Mouse (Mus musculus) neural tube, embryonic 11.5 days (tissue): ENCODE results near the gene Gck. TPM values are rescaled to one million over a fixed set of nuclear protein-coding genes. Genes with fewer than 3 reads are reported as not detected.

Source experiments
- ATAC-seq: fragments of 200-750 bp; cut with Nextera tagmentation; 2 replicates; pipeline ENCODE4 v1.8.0; 2017; ENCODE audit warnings: moderate number of reproducible peaks, mild to moderate bottlenecking, moderate TSS enrichment, moderate library complexity; ENCODE audit not compliant: insufficient read depth, low FRiP score, low TSS enrichment
- DNase-seq: peaks from one replicate; pipeline ENCODE4 v3.0.0-alpha.2; 2015; ENCODE audit warnings: low spot score
- H3K27ac ChIP-seq: fragments of 300-500 bp; sonication (generic); 2 replicates; pipeline ENCODE4 v1.5.1; 2014; ENCODE audit warnings: low read depth, mild to moderate bottlenecking, low read length
- H3K27me3 ChIP-seq: fragments of 300-500 bp; sonication (generic); 2 replicates; pipeline ENCODE4 v1.6.1; 2014; ENCODE audit warnings: mild to moderate bottlenecking, low read length, mixed read lengths; ENCODE audit not compliant: control insufficient read depth, insufficient read depth
- H3K36me3 ChIP-seq: fragments of 300-500 bp; sonication (generic); 2 replicates; pipeline ENCODE4 v1.6.1; 2014; ENCODE audit warnings: mild to moderate bottlenecking, low read length, moderate library complexity, mixed read lengths; ENCODE audit not compliant: control insufficient read depth, insufficient read depth
- H3K4me1 ChIP-seq: fragments of 300-500 bp; sonication (generic); 2 replicates; pipeline ENCODE4 v1.6.1; 2014; ENCODE audit warnings: low read length, mixed read lengths; ENCODE audit not compliant: control insufficient read depth, insufficient read depth
- H3K4me2 ChIP-seq: fragments of 300-500 bp; sonication (generic); 2 replicates; pipeline ENCODE4 v1.6.1; 2014; ENCODE audit warnings: low read depth, mild to moderate bottlenecking, moderate library complexity
- H3K4me3 ChIP-seq: fragments of 300-500 bp; sonication (generic); 2 replicates; pipeline ENCODE4 v1.5.1; 2014; ENCODE audit warnings: low read depth, low read length
- H3K9ac ChIP-seq: fragments of 300-500 bp; sonication (generic); 2 replicates; pipeline ENCODE4 v1.6.1; 2014; ENCODE audit warnings: mild to moderate bottlenecking, low read length
- H3K9me3 ChIP-seq: fragments of 300-500 bp; sonication (generic); 2 replicates; pipeline ENCODE4 v1.6.1; 2016; ENCODE audit warnings: low read length; ENCODE audit not compliant: control insufficient read depth
- WGBS: fragments of 180-500 bp; shearing (Covaris S2); extraction: QIAGEN DNeasy Blood & Tissue Kit; methylation state at CpG from one replicate; pipeline ENCODE4 v1.1.7; 2014; 5-methylcytosine and 5-hydroxymethylcytosine counted together
- polyA plus RNA-seq: library from polyadenylated mRNA; unstranded; fragments of >200 nt; fragmentation: Nextera tagmentation; extraction: Ambion mirVana; gene quantifications from 2 replicates; pipeline ENCODE4 v1.2.1, GENCODE M21; 2014

The Gck gene
- polyA plus RNA-seq, 1 experiment from 2014 or later = 0.88 TPM

- 89% methylated on average over 16 of the region's 16 CpGs for WGBS
These were observed 79.8 kb downstream of the Gck start for GRCm38 (mm10) chr11:5870069-5870468.

GRCm38 (mm10) chr11:5869331-5869730, 80.5 kb downstream of the Gck start:
- WGBS = 93% methylated on average over 16 of the region's 16 CpGs
- Histone ChIP-seq H3K27ac (no peak overlapping the region), H3K4me2 (no peak overlapping the region), H3K27me3 (no peaks in the 10 kb centered on the region), H3K9ac (no peak overlapping the region), H3K4me1 (no peaks in the 10 kb centered on the region), H3K4me3 (no peak overlapping the region), H3K36me3 (peaks cover 11% of the 10 kb centered on the region), H3K9me3 (no peaks in the 10 kb centered on the region)
- ATAC-seq (no peak), DNase-seq (no peak)

More at GRCm38 (mm10) chr11:5870069-5870468, 79.8 kb downstream of the Gck start:
- DNase-seq (no peak), ATAC-seq (no peak)
- Histone ChIP-seq H3K9me3 (no peaks in the 10 kb centered on the region), H3K27ac (no peak overlapping the region), H3K36me3 (peaks cover 13% of the 10 kb centered on the region), H3K4me1 (no peaks in the 10 kb centered on the region), H3K4me2 (no peak overlapping the region), H3K4me3 (no peak overlapping the region), H3K27me3 (no peaks in the 10 kb centered on the region), H3K9ac (no peak overlapping the region)

- H3K4me2 ChIP-seq = no peak overlapping the region
- no peaks in the 10 kb centered on the region for H3K9me3 ChIP-seq
- H3K36me3 ChIP-seq = peaks cover 8% of the 10 kb centered on the region
- DNase-seq (no peak), ATAC-seq (no peak)
- H3K27me3 ChIP-seq = no peaks in the 10 kb centered on the region; the same call in 1 of the 2 replicates
- 94% methylated on average over 12 of the region's 12 CpGs for WGBS
- no peaks in the 10 kb centered on the region; the same call in 1 of the 2 replicates for H3K4me1 ChIP-seq
- no peak overlapping the region for H3K9ac ChIP-seq
- no peak overlapping the region for H3K27ac ChIP-seq
- no peak overlapping the region for H3K4me3 ChIP-seq
These were observed 81.6 kb downstream of the Gck start for GRCm38 (mm10) chr11:5868324-5868723.

GRCm38 (mm10) chr11:5867196-5867595, 82.7 kb downstream of the Gck start:
- ATAC-seq = no peak
- H3K9ac ChIP-seq = no peak overlapping the region
- no peak overlapping the region for H3K4me2 ChIP-seq
- no peaks in the 10 kb centered on the region; the same call in 1 of the 2 replicates for H3K4me1 ChIP-seq
- H3K27me3 ChIP-seq = peaks cover 2% of the 10 kb centered on the region; the same call in 1 of the 2 replicates
- 89% methylated on average over 2 of the region's 2 CpGs for WGBS
- no peak for DNase-seq
- no peak overlapping the region for H3K27ac ChIP-seq
- H3K9me3 ChIP-seq = no peaks in the 10 kb centered on the region
- H3K36me3 ChIP-seq = peaks cover under 1% of the 10 kb centered on the region; the same call in 1 of the 2 replicates
- H3K4me3 ChIP-seq = no peak overlapping the region

- ATAC-seq (no peak), DNase-seq (no peak)
- no peaks in the 10 kb centered on the region for H3K9me3 ChIP-seq
- H3K9ac ChIP-seq = no peak overlapping the region
- no peaks in the 10 kb centered on the region for H3K36me3 ChIP-seq
- H3K4me2 ChIP-seq = peak overlapping the region; percentile 46
- no peak overlapping the region for H3K27ac ChIP-seq
- peak overlapping the region; percentile 31; the same call in 1 of the 2 replicates for H3K4me3 ChIP-seq
- H3K4me1 ChIP-seq = peaks cover 5% of the 10 kb centered on the region; the same call in 1 of the 2 replicates
- H3K27me3 ChIP-seq = peaks cover 17% of the 10 kb centered on the region
- 19% methylated on average over 15 of the region's 15 CpGs for WGBS
These were observed 87.3 kb downstream of the Gck start for GRCm38 (mm10) chr11:5862394-5863105.

- WGBS = 3% methylated on average over 50 of the region's 59 CpGs
These were observed 88.0 kb downstream of the Gck start, which contains the start of gene Aebp1 for GRCm38 (mm10) chr11:5861678-5862393. Gene Aebp1, plus strand, starts transcription at chr11:5861947.

GRCm38 (mm10) chr11:5860639-5861038, 89.2 kb downstream of the Gck start:
- no peak overlapping the region for H3K27ac ChIP-seq
- ATAC-seq (no peak), DNase-seq (no peak)
- H3K4me1 ChIP-seq = peaks cover 5% of the 10 kb centered on the region; the same call in 1 of the 2 replicates
- no peak overlapping the region for H3K9ac ChIP-seq
- H3K36me3 ChIP-seq = no peaks in the 10 kb centered on the region
- H3K4me2 ChIP-seq = no peak overlapping the region
- no peaks in the 10 kb centered on the region for H3K9me3 ChIP-seq
- H3K27me3 ChIP-seq = peaks cover 17% of the 10 kb centered on the region
- WGBS = 67% methylated on average over 6 of the region's 6 CpGs
- H3K4me3 ChIP-seq = no peak overlapping the region

More at GRCm38 (mm10) chr11:5861678-5862393, 88.0 kb downstream of the Gck start, which contains the start of gene Aebp1:
- Histone ChIP-seq H3K36me3 (no peaks in the 10 kb centered on the region), H3K27ac (no peak within 1 kb of the TSS), H3K4me2 (peak within 1 kb of the TSS; percentile 46), H3K4me1 (peaks cover 5% of the 10 kb centered on the region; the same call in 1 of the 2 replicates), H3K27me3 (peaks cover 17% of the 10 kb centered on the region), H3K4me3 (peak within 1 kb of the TSS; percentile 31), H3K9ac (peak within 1 kb of the TSS; percentile 19; the same call in 1 of the 2 replicates), H3K9me3 (no peaks in the 10 kb centered on the region)
- DNase-seq (peak; percentile 45), ATAC-seq (no peak)

GRCm38 (mm10) chr11:5859883-5860550, 89.9 kb downstream of the Gck start:
- 90% methylated on average over 13 of the region's 13 CpGs for WGBS
- H3K27me3 ChIP-seq = peaks cover 17% of the 10 kb centered on the region
- no peak overlapping the region for H3K4me2 ChIP-seq
- no peaks in the 10 kb centered on the region for H3K9me3 ChIP-seq
- DNase-seq (no peak), ATAC-seq (no peak)
- H3K4me3 ChIP-seq = no peak overlapping the region
- no peaks in the 10 kb centered on the region for H3K36me3 ChIP-seq
- peaks cover 5% of the 10 kb centered on the region; the same call in 1 of the 2 replicates for H3K4me1 ChIP-seq
- H3K27ac ChIP-seq = no peak overlapping the region
- no peak overlapping the region for H3K9ac ChIP-seq
